Mouse (Mus musculus): ENCODE results near the gene Lrrc31. TPM values are rescaled to one million over a fixed set of nuclear protein-coding genes. Genes with fewer than 3 reads are reported as not detected.
A peak's percentile ranks its signal among the peaks of the same experiment; 100 is the strongest.
"Not testable (repeated sequence)": the region's sequence is repeated elsewhere in the genome, so short reads cannot be mapped to it uniquely, and the experiment has no call there.

The Lrrc31 gene
- polyA plus RNA-seq (2012; rRNA removed) = not detected in 2 replicates

GRCm38 (mm10) chr3:30699711-30700505 is at the start of gene Lrrc31:
Gene Lrrc31 (minus strand): TSS chr3:30699843.
- DNase-seq (ENCODE audit: low read depth) = not testable (repeated sequence)

GRCm38 (mm10) chr3:30748316-30748715 is 48.7 kb upstream of the Lrrc31 start:
- no peak for DNase-seq (ENCODE audit: low read depth)
- no peak for TF ChIP-seq POLR2A (IDR thresholded peaks at IDR 0.05; ENCODE audit: borderline replicate concordance, extremely low read depth, insufficient read depth, insufficient read length, poor library complexity, severe bottlenecking)
- TF ChIP-seq CTCF (IDR thresholded peaks at IDR 0.05; ENCODE audit: borderline replicate concordance, extremely low read depth, insufficient read depth, insufficient read length) = no peak

GRCm38 (mm10) chr3:30746006-30746405 is 46.4 kb upstream of the Lrrc31 start, which contains the start of gene Samd7:
Gene Samd7 (plus strand): TSS chr3:30746293.
- TF ChIP-seq POLR2A (IDR thresholded peaks at IDR 0.05; ENCODE audit: borderline replicate concordance, extremely low read depth, insufficient read depth, insufficient read length, poor library complexity, severe bottlenecking) = no peak
- DNase-seq (ENCODE audit: low read depth) = no peak

GRCm38 (mm10) chr3:30742891-30743290 is 43.2 kb upstream of the Lrrc31 start:
- no peak for DNase-seq (ENCODE audit: low read depth)

GRCm38 (mm10) chr3:30741306-30741705 is 41.7 kb upstream of the Lrrc31 start:
- no peak for TF ChIP-seq POLR2A (IDR thresholded peaks at IDR 0.05; ENCODE audit: borderline replicate concordance, extremely low read depth, insufficient read depth, insufficient read length, poor library complexity, severe bottlenecking)
- TF ChIP-seq CTCF (IDR thresholded peaks at IDR 0.05; ENCODE audit: borderline replicate concordance, extremely low read depth, insufficient read depth, insufficient read length) = no peak
- DNase-seq (ENCODE audit: low read depth) = no peak

More at GRCm38 (mm10) chr3:30742891-30743290, 43.2 kb upstream of the Lrrc31 start:
- TF ChIP-seq CTCF (IDR thresholded peaks at IDR 0.05; ENCODE audit: borderline replicate concordance, extremely low read depth, insufficient read depth, insufficient read length) = no peak
- no peak for TF ChIP-seq POLR2A (IDR thresholded peaks at IDR 0.05; ENCODE audit: borderline replicate concordance, extremely low read depth, insufficient read depth, insufficient read length, poor library complexity, severe bottlenecking)

- TF ChIP-seq POLR2A (IDR thresholded peaks at IDR 0.05; ENCODE audit: borderline replicate concordance, extremely low read depth, insufficient read depth, insufficient read length, poor library complexity, severe bottlenecking) (no peak), CTCF (IDR thresholded peaks at IDR 0.05; ENCODE audit: borderline replicate concordance, extremely low read depth, insufficient read depth, insufficient read length) (no peak)
- peak; percentile 61 for DNase-seq (ENCODE audit: low read depth)
Measured at GRCm38 (mm10) chr3:30736809-30737208, 37.2 kb upstream of the Lrrc31 start.

GRCm38 (mm10) chr3:30729046-30729445 is 29.4 kb upstream of the Lrrc31 start:
- no peak for DNase-seq (ENCODE audit: low read depth)
- TF ChIP-seq POLR2A (IDR thresholded peaks at IDR 0.05; ENCODE audit: borderline replicate concordance, extremely low read depth, insufficient read depth, insufficient read length, poor library complexity, severe bottlenecking) (no peak), CTCF (IDR thresholded peaks at IDR 0.05; ENCODE audit: borderline replicate concordance, extremely low read depth, insufficient read depth, insufficient read length) (no peak)

- DNase-seq (ENCODE audit: low read depth) = no peak
- TF ChIP-seq CTCF (IDR thresholded peaks at IDR 0.05; ENCODE audit: borderline replicate concordance, extremely low read depth, insufficient read depth, insufficient read length) (no peak), POLR2A (IDR thresholded peaks at IDR 0.05; ENCODE audit: borderline replicate concordance, extremely low read depth, insufficient read depth, insufficient read length, poor library complexity, severe bottlenecking) (no peak)
Measured at GRCm38 (mm10) chr3:30727209-30727608, 27.6 kb upstream of the Lrrc31 start.

GRCm38 (mm10) chr3:30725514-30725913 is 25.9 kb upstream of the Lrrc31 start:
- TF ChIP-seq CTCF (IDR thresholded peaks at IDR 0.05; ENCODE audit: borderline replicate concordance, extremely low read depth, insufficient read depth, insufficient read length) (no peak), POLR2A (IDR thresholded peaks at IDR 0.05; ENCODE audit: borderline replicate concordance, extremely low read depth, insufficient read depth, insufficient read length, poor library complexity, severe bottlenecking) (no peak)
- no peak for DNase-seq (ENCODE audit: low read depth)

- TF ChIP-seq POLR2A (IDR thresholded peaks at IDR 0.05; ENCODE audit: borderline replicate concordance, extremely low read depth, insufficient read depth, insufficient read length, poor library complexity, severe bottlenecking) = no peak
- no peak for TF ChIP-seq CTCF (IDR thresholded peaks at IDR 0.05; ENCODE audit: borderline replicate concordance, extremely low read depth, insufficient read depth, insufficient read length)
- no peak for DNase-seq (ENCODE audit: low read depth)
Measured at GRCm38 (mm10) chr3:30724848-30725465, 25.3 kb upstream of the Lrrc31 start.

- TF ChIP-seq POLR2A (IDR thresholded peaks at IDR 0.05; ENCODE audit: borderline replicate concordance, extremely low read depth, insufficient read depth, insufficient read length, poor library complexity, severe bottlenecking) (no peak), CTCF (IDR thresholded peaks at IDR 0.05; ENCODE audit: borderline replicate concordance, extremely low read depth, insufficient read depth, insufficient read length) (no peak)
- DNase-seq (ENCODE audit: low read depth) = no peak
Measured at GRCm38 (mm10) chr3:30724105-30724824, 24.6 kb upstream of the Lrrc31 start.

Measured in brain, embryonic 14.5 days (tissue).